Mouse (Mus musculus) telencephalon, adult 2 months (tissue): ENCODE data around the gene Vav3.
A peak's percentile ranks its signal among the peaks of the same experiment; 100 is the strongest.

ENCODE experiments used
- DNase-seq: peaks from one replicate; pipeline ENCODE4 v3.0.0-alpha.2; 2011; ENCODE audit warnings: low read depth, low spot score

Gene Vav3

GRCm38 (mm10) chr3:109681863-109682262 lies 341.4 kb downstream of the Vav3 start:
- DNase-seq, result no peak

- DNase-seq, result peak; percentile 26
Observed at GRCm38 (mm10) chr3:109683608-109684295, 343.3 kb downstream of the Vav3 start.

- no peak for DNase-seq
Observed at GRCm38 (mm10) chr3:109690566-109690965, 350.1 kb downstream of the Vav3 start.

GRCm38 (mm10) chr3:109692613-109693012 lies 352.2 kb downstream of the Vav3 start:
- peak; percentile 22 for DNase-seq

- no peak for DNase-seq
Observed at GRCm38 (mm10) chr3:109701301-109701700, 360.8 kb downstream of the Vav3 start.

DNA sequence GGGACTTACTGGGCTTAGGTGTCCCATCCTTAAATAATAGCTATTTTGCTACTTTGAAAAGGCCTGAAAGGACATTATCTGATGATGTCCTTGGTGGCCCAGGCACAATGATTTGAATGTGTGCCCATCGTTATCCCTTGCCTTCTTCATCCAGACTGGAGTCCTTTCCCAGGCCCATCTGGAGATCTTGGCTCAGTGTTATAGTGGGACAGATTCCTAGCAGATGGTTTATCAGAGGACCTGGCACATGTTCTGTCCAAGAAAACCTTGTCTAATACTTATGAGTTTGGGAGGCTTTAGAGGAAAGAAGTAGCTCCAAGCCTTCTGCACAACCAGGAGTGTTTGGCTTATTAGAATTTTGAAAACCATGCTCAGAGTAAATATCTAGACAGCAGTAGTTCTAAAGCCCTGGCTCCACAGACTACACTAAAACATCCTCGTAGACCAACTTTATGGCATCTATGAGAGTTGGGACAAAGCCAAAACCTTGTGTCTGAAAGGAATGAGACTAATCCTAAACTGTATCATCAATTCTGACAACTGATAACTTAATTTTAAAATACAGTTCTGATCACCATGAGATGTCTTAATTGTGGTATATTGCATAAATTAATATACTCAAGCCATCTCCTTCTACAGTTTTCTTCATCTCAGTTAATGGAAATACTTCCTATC lies 367.5 kb downstream of the Vav3 start:
- DNase-seq, result peak; percentile 43

DNA sequence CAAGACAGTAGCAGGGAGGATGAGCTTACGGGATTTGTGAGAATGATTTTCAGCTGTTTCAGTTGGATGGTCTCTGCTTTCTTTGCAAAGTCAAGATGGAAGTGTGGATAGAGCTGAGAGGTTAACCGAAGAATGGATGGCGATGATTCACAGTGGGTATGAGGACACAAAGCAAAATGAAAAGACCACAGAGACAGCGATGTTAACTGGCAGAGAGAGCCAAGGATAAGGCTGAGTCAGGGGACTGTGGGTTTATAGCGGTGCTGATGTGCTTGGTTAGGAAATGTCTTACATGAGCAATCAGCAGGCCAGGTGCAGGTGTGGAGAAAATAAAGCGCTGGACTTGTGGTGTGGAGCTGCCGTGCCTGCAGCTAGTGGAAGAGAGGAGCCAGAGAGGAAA lies 371.3 kb downstream of the Vav3 start:
- no peak for DNase-seq

DNA sequence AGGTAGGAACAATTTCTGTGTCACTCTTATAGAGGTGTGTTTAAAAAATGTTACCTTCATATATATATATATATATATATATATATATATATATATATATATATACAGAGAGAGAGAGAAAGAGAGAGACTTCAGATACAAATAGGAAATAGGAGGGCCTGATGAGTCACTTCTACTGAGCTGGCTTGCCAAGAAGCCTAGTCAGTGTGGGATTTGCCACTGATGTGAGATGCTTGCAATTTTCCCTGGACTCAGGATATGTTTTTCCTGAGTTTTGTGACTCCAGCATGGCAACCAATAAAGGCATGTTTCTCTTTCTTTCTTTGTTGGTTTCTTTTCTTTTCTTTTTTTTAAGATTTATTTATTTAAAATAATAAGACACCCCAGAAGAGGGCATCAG lies 374.0 kb downstream of the Vav3 start:
- DNase-seq, result no peak

- no peak for DNase-seq
Observed at GRCm38 (mm10) chr3:109721753-109722152, 381.3 kb downstream of the Vav3 start.

DNA sequence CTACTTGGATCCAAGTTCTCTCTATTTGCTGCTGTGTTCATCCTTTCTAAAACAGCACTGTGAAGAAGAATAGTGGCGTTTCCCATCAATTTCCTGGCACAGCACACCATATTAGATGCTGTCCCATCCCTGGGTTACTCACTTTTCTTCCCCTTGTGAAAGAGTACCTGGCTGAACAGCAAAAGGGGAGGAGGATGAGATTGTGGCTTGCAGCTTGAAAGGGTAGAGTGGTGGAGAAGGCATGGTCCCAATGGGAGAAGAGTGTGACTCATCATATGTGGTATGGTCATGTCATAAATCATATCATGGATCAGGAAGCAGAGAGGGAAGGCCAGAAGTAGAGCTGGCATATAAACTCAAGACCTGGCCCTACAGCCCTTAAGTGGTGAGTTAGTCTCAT lies 386.3 kb downstream of the Vav3 start:
- no peak for DNase-seq

DNA sequence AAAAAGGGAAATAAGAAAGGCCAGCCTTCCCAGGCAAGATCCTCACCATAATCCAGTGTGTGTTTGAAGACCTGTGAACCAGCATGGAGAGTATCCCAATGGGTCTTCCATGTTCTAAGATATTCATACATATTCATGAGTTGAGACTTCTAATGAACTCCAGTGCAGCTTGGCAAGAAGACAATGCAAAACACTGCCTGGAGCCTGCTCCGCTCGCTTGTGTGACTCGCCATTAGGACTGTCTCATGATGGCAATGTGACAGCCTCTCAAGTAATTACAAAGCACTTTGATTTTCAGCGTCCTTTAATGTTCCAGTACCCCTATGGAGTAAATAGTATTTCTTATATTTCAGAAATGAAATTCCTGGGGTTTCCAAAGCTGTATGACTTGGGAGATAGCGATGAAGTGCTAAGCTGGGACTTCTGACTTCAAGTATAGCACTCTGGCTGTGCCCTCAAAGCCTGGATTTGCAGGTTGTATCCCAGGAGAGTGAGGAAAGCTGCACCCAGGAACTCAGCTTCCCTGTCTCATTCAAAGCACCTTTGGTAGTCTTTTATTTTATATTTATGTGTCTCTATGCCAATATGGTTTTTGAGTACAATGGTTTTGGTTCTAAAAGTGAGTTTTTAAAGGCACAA lies 391.3 kb downstream of the Vav3 start:
- DNase-seq, result no peak

GRCm38 (mm10) chr3:109732327-109733182 lies 392.1 kb downstream of the Vav3 start:
- peak; percentile 31 for DNase-seq
